Mouse (Mus musculus) kidney, embryonic 16.5 days (tissue): ENCODE data around the gene Sorcs3. TPM values are rescaled to one million over a fixed set of nuclear protein-coding genes. Genes with fewer than 3 reads are reported as not detected.
A peak's percentile ranks its signal among the peaks of the same experiment; 100 is the strongest.

Source experiments
- ATAC-seq: fragments of 200-750 bp; cut with Nextera tagmentation; 2 replicates; pipeline ENCODE4 v1.8.0; 2017; ENCODE audit warnings: moderate TSS enrichment; ENCODE audit not compliant: low FRiP score, low TSS enrichment
- H3K27ac ChIP-seq: fragments of 300-500 bp; sonication (generic); 2 replicates; pipeline ENCODE4 v1.5.1; 2014; ENCODE audit warnings: low read length
- H3K27me3 ChIP-seq: fragments of 300-500 bp; sonication (generic); 2 replicates; pipeline ENCODE4 v1.6.1; 2014; ENCODE audit warnings: low read length, control low read depth, mixed read lengths; ENCODE audit not compliant: insufficient read depth
- H3K36me3 ChIP-seq: fragments of 300-500 bp; sonication (generic); 2 replicates; pipeline ENCODE4 v1.6.1; 2014; ENCODE audit warnings: low read length, control low read depth, mixed read lengths; ENCODE audit not compliant: insufficient read depth
- H3K4me1 ChIP-seq: fragments of 300-500 bp; sonication (generic); 2 replicates; pipeline ENCODE4 v1.6.1; 2014; ENCODE audit warnings: low read length, control low read depth, mixed read lengths; ENCODE audit not compliant: insufficient read depth
- H3K4me2 ChIP-seq: fragments of 300-500 bp; sonication (generic); replicated peaks from 2 replicates; pipeline ENCODE4 v1.6.1; 2014; ENCODE audit warnings: low read depth, low read length
- H3K4me3 ChIP-seq: fragments of 300-500 bp; sonication (generic); 2 replicates; pipeline ENCODE4 v1.5.1; 2014; ENCODE audit warnings: mild to moderate bottlenecking, low read length
- H3K9ac ChIP-seq: fragments of 300-500 bp; sonication (generic); replicated peaks from 2 replicates; pipeline ENCODE4 v1.6.1; 2014; ENCODE audit warnings: low read length
- H3K9me3 ChIP-seq: fragments of 300-500 bp; sonication (generic); 2 replicates; pipeline ENCODE4 v1.6.1; 2016; ENCODE audit warnings: low read length, control low read depth
- WGBS: fragments of 180-500 bp; shearing (Covaris S2); extraction: QIAGEN DNeasy Blood & Tissue Kit; methylation state at CpG from one replicate; pipeline ENCODE4 v1.1.7; 2014; 5-methylcytosine and 5-hydroxymethylcytosine counted together
- polyA plus RNA-seq: library from polyadenylated mRNA; unstranded; fragments of >200 nt; fragmentation: Nextera tagmentation; extraction: Ambion mirVana; gene quantifications from 2 replicates; pipeline ENCODE4 v1.2.1, GENCODE M21; 2015

The Sorcs3 gene
- polyA plus RNA-seq, 1 experiment from 2014 or later = 1.8 TPM

DNA sequence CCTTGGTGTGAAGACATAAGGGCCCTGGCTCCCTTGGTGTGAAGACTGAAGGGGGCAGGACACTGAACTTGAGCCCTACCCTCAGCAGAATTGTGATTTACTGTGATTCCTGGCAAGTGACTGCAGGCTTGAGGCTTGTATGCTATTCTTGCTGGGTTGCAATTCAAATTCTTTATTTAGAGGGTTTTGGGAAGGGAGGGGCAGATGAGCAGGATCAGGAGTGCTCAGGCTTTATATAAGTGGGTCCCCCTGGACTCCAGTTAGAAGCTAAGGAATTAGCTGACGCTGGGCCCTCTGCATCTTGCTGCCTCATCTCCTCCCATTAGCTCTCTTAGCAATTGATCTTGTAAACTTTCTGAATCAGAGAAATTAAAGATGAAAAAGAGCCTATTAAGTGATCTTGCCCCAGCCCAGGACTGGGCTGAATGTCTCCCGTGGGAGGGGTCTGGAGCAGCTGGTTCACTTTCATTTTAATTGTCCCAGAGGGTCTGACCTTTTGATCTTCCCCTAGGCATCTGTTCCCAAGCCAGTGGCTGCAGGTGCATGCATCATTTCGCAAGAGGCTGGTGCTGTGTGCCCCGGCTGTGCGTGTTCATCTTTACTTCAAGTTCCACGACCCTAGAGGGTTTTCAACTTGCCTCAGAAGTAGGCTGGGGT lies 425.0 kb downstream of the Sorcs3 start:
- no peak overlapping the region for H3K9ac ChIP-seq
- no peaks in the 10 kb centered on the region for H3K27me3 ChIP-seq
- no peak overlapping the region for H3K4me2 ChIP-seq
- H3K4me3 ChIP-seq = no peak overlapping the region
- no peak overlapping the region for H3K27ac ChIP-seq
- H3K36me3 ChIP-seq = no peaks in the 10 kb centered on the region
- no peaks in the 10 kb centered on the region for H3K9me3 ChIP-seq
- 40% methylated on average over 6 of the region's 6 CpGs for WGBS
- ATAC-seq = peak; percentile 46; the same call in 1 of the 2 replicates
- H3K4me1 ChIP-seq = peaks cover 9% of the 10 kb centered on the region; the same call in 1 of the 2 replicates

DNA sequence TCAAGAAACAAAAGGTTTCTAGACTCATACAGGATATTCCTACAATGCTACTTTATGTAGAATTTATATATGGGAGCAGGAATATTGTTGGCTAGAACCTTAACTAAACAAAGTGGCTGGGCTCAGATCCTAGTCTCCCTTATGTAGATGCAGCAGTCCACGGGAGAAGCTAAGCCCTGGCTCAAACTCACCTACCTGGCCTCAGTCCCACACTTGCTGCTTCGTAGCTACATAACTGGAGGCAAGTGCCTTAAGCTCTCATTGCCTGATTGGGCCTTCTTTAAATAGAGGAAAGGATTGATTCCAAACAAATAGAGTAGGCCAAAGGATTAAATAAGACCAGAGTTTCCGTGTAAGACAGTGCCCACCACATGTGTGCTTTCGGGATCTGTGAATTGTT lies 436.7 kb downstream of the Sorcs3 start:
- 82% methylated on average over 4 of the region's 4 CpGs for WGBS
- Histone ChIP-seq H3K27ac (no peak overlapping the region), H3K4me2 (no peak overlapping the region), H3K9ac (no peak overlapping the region), H3K27me3 (no peaks in the 10 kb centered on the region), H3K9me3 (no peaks in the 10 kb centered on the region), H3K4me3 (no peak overlapping the region), H3K4me1 (no peaks in the 10 kb centered on the region), H3K36me3 (no peaks in the 10 kb centered on the region)
- no peak for ATAC-seq

DNA sequence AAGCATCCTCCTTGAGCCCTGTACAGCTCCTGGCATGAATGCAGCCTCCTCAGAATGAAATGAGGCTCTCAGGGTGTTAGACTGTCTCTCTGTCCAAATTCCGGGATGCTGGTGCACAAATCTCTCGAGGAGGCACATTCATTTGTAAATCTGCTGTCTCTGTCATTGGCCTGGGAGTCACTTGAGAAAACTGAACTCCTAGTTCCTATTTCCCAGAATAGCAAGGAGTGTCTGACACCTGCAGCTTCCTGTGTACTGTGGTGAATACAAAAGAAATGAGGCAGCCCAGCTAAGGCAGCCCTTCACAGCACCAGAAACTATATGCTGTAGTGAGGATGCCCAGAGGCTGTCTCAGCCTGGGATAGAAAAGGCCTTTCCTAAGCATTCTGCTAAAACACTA lies 444.1 kb downstream of the Sorcs3 start:
- Histone ChIP-seq H3K36me3 (no peaks in the 10 kb centered on the region), H3K27me3 (no peaks in the 10 kb centered on the region), H3K4me1 (no peaks in the 10 kb centered on the region), H3K9me3 (no peaks in the 10 kb centered on the region), H3K4me2 (no peak overlapping the region), H3K9ac (no peak overlapping the region), H3K27ac (no peak overlapping the region), H3K4me3 (no peak overlapping the region)
- 66% methylated on average over 2 of the region's 2 CpGs for WGBS
- no peak for ATAC-seq

DNA sequence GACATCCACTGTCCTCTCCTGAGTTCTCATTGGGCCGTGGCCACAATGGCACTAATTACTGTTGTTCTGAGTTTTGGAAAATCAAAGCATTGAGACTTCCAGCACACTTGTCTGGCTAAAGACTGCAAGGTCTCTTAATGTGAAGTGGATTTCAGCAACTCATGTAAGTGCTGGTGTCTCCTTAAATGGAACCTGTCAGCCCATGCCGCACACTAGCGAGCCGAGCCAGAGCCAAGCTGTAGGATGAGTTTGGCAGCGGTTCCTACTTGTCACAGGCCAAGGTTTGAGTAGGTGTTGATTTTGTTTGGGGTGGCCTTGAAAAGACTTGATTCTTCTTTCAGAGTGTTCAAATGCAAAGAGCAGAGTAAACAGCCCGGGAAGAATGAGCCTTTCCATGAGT lies 445.8 kb downstream of the Sorcs3 start:
- H3K27ac ChIP-seq = no peak overlapping the region
- 78% methylated on average over 6 of the region's 6 CpGs for WGBS
- H3K9me3 ChIP-seq = no peaks in the 10 kb centered on the region

DNA sequence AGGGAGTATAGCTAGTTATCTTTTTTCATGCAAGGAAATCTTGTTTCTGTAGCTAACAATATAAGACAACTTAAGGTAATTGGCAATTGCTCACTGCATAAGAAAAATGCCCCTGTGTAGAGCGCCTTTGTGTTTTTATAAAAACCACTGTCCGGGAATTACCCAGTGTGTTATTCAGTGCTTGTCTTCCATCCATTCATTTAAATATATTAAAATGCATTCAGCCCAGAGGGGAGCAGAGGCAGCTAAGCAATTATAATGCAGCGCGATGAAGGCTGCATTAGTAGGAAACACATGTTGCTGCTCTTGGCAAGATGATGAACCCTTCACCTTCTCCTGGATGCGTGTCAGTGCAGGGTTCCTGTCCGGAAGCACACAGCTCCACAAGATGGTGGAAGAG lies 454.4 kb downstream of the Sorcs3 start:
- H3K27ac ChIP-seq = no peak overlapping the region
- no peaks in the 10 kb centered on the region for H3K27me3 ChIP-seq
- H3K9ac ChIP-seq = no peak overlapping the region
- H3K4me2 ChIP-seq = no peak overlapping the region
- no peak for ATAC-seq
- H3K9me3 ChIP-seq = no peaks in the 10 kb centered on the region
- no peak overlapping the region for H3K4me3 ChIP-seq
- no peaks in the 10 kb centered on the region for H3K36me3 ChIP-seq
- WGBS = 82% methylated on average over 6 of the region's 6 CpGs
- H3K4me1 ChIP-seq = no peaks in the 10 kb centered on the region

More for the DNA sequence above, 445.8 kb downstream of the Sorcs3 start:
- Histone ChIP-seq H3K4me3 (no peak overlapping the region), H3K36me3 (no peaks in the 10 kb centered on the region), H3K27me3 (no peaks in the 10 kb centered on the region), H3K4me1 (no peaks in the 10 kb centered on the region), H3K9ac (no peak overlapping the region), H3K4me2 (no peak overlapping the region)
- ATAC-seq = no peak

DNA sequence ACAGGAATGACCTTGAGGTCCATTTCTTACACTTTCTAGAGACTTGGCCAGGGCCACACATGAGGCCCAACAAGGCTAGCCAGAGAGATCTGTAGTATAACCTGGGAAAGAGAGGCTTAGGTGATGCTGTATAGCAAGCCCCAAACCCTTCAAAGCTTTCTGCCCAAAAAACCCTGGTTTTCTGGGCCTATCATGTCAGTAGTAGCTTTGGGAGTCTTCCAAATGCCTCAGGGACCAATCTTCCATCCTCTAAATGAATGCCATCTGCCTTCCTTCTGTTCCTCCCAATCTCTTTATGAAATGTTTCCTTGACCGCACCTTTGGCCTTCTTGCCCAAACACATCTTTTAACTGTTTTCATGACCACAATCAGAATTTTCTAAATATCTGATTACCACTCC lies 474.1 kb downstream of the Sorcs3 start:
- no peak for ATAC-seq
- 94% methylated on average over 1 of the region's 1 CpGs for WGBS
- Histone ChIP-seq H3K27me3 (no peaks in the 10 kb centered on the region), H3K27ac (no peak overlapping the region), H3K9ac (no peak overlapping the region), H3K36me3 (no peaks in the 10 kb centered on the region), H3K9me3 (no peaks in the 10 kb centered on the region), H3K4me3 (no peak overlapping the region), H3K4me2 (no peak overlapping the region), H3K4me1 (no peaks in the 10 kb centered on the region)

DNA sequence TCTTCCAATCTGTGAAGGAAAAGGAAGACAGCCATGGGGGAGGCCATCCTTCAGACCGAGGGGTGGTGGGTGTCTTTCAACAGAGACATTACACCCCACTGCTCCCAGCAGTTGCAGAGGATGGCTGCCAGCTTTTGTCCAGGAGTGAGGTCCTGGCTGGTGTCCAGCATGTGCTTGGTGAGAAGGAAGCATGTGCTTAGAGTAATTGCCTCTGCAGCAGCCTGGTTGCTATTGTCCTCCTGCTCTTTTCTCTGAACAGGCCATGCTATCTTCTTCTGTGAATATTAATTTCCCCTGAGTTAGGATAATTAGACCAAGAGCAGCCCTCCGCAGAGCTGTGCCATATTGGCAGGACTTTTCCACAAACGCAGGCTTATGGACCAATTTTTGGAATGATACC lies 476.7 kb downstream of the Sorcs3 start:
- Histone ChIP-seq H3K27me3 (no peaks in the 10 kb centered on the region), H3K4me3 (no peak overlapping the region), H3K4me1 (no peaks in the 10 kb centered on the region), H3K27ac (no peak overlapping the region), H3K9me3 (no peaks in the 10 kb centered on the region), H3K9ac (no peak overlapping the region), H3K4me2 (no peak overlapping the region), H3K36me3 (no peaks in the 10 kb centered on the region)
- 81% methylated on average over 3 of the region's 3 CpGs for WGBS
- ATAC-seq = no peak

DNA sequence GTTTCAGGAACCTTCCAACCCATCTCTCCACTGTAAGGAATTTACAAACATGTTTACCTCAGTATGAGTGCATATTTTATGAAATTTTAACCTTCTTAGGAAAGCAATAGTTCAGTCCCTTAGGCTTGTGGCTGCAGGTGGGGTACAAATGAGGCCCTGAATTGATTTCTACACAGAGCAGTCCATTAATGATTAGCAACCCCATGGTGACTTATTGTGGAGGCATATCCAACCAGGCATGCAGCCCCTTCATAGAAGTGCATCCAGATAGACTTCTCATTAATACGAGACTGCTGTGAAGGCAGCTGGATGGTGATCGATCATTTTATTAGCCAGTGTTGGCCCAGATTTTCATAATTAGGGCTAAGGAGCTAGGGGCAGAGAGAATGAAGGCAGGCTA lies 480.5 kb downstream of the Sorcs3 start:
- Histone ChIP-seq H3K36me3 (no peaks in the 10 kb centered on the region), H3K4me2 (no peak overlapping the region), H3K9me3 (no peaks in the 10 kb centered on the region), H3K27me3 (no peaks in the 10 kb centered on the region), H3K4me3 (no peak overlapping the region), H3K27ac (peak overlapping the region; percentile 48), H3K9ac (no peak overlapping the region), H3K4me1 (no peaks in the 10 kb centered on the region)
- peak; percentile 88 for ATAC-seq
- 55% methylated on average over 2 of the region's 2 CpGs for WGBS

DNA sequence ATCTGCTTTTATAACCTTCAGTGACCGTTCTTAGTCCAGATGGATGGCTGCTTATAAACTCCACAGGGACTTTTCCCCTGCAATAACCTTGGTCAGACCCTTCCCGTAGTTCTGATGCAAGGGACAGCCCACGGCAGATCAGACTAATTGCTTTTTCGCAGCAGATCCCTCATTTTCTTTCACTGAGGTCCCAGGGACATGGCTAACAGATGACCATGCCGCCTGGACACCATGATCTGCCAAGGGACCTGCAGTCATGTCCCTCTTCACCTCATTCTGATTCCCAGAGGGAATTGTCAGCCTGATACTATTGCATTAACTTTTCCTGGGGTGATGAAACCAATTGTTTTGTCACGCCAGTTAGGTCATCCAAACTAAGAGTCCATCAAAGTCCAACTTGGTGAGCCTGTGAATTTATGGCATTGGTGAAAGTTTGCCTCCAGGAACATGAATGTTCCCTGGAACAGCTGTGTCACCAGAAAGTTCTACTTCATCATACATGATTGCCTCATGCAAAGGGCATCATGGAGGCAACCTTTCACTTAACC lies 494.4 kb downstream of the Sorcs3 start:
- WGBS = 68% methylated on average over 6 of the region's 6 CpGs
- no peak for ATAC-seq
- Histone ChIP-seq H3K9me3 (no peaks in the 10 kb centered on the region), H3K36me3 (no peaks in the 10 kb centered on the region), H3K4me3 (no peak overlapping the region), H3K4me2 (no peak overlapping the region), H3K9ac (no peak overlapping the region), H3K4me1 (no peaks in the 10 kb centered on the region), H3K27me3 (no peaks in the 10 kb centered on the region), H3K27ac (no peak overlapping the region)

DNA sequence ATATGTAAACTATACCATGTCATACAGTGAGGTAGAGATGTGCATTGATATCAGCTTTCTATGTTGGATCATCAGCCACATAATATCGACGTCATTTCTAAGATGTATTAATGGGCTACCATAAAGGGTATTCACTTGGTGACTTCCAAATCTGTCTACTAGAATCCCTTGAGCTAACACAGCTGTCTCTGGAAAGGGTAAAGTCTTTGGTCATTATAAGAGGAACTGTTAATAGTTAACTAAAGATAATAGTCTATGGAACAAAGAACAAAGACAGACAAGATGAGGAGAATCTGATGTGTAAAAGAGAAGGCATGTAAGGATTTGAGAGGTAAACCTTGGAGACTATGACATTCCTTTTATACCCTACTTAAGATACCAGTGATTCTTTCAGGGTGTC lies 497.9 kb downstream of the Sorcs3 start:
- H3K4me2 ChIP-seq = no peak overlapping the region
- peaks cover 8% of the 10 kb centered on the region for H3K4me1 ChIP-seq
- 83% methylated on average over 2 of the region's 2 CpGs for WGBS
- no peak for ATAC-seq
- no peak overlapping the region for H3K27ac ChIP-seq
- no peaks in the 10 kb centered on the region for H3K36me3 ChIP-seq
- H3K9ac ChIP-seq = no peak overlapping the region
- no peaks in the 10 kb centered on the region for H3K9me3 ChIP-seq
- no peak overlapping the region for H3K4me3 ChIP-seq
- no peaks in the 10 kb centered on the region for H3K27me3 ChIP-seq
